Mouse (Mus musculus) thymus, postnatal 25 days (tissue): ENCODE results near the gene Tmem54.

Source experiments
- DNase-seq: peaks from one replicate; pipeline ENCODE4 v3.0.0; 2022

Gene Tmem54

DNA sequence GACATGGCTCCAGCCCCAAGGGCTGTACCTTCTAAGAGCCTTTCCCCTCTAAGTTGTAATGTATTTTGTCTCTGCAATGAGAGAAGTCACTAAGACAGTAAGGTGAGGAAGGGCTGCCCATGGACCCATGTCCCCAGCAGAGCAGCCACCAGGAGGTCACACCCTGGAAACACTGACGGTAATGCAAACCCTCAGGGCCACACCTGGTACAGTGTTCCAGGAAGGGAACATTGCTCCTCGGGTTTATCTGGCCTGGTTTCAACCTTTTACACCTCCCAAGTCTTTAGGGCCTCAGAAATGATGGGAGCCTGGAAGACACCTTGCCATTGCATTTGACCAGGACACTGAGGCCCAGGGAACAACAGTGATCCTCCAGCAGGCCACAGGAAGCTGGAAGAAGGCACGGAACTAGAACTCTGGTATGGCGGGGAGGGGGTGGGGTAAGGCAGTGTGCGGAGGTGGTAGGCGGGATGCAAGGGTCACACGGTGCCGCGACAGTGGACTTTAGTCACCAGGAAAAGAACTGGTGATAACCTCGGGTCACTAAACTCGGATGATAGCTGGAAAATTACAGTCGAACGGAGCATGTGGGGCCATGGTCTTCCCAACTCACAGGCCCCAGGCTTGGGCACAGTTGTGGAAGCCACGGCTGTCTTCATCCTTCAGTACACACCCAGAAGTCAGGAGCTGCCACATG, 3.1 kb upstream of the Tmem54 start:
- DNase-seq: no peak

DNA sequence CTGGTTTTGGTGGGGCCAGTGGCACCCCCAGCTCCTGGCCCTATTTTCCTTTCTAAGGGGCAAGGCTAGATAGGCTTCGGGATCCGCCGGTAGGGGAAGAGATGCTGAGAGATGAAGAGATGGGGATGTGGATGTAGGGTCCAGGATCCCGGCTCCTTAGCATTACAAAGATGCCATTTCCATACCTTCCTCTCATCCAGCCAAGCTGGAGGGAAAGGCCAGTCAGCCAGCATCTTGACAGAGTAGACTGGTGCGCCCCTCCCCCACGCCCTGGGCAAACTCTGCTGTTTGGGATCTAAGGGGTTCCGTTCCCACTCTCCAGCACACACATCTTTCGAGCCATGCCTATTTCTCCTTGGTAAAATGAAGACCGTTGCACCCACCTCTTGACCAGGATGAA, 725 bp downstream of the Tmem54 start:
- no peak for DNase-seq

- DNase-seq: no peak
Measured at GRCm38 (mm10) chr4:129107348-129107899, 2.1 kb downstream of the Tmem54 start.

DNA sequence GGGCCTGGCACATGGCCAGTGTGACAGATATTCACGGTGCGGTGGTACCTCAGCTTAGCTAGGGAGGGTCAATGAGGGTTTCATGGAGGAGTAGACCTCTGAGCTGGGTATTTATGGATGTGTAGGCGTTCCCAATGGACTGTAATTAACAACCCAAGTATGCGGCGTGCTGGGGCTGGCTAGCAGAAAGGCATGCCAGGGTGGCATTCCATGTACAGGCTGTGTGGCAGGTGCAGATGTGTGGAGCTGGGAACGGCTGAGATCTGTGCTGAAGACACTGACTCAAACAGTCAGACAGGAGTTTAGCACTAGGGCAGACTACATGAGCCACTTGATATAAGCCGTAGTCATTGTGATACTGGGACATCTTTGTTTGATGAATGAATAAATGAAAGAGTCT, 3.3 kb downstream of the Tmem54 start:
- no peak for DNase-seq

DNA sequence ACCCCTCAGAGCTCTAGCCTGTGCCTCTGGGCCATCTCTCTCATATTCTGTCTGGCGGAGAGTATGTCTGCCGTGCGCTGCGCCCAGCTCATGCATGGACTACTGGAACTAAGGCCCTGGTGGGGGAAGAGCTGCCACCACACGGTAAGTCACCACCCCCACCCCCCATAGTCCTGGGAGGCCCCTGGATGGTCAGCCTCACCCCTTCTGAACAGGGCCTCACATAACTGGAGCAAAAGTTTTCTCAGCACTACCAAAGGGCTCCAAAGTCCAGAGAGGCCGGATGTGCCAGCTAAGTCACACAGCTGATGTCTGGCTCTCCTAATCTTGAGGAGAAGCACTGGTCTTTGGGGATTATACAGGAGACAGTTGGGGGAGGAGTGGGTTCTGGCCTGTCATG, 5.5 kb downstream of the Tmem54 start:
- no peak for DNase-seq

DNA sequence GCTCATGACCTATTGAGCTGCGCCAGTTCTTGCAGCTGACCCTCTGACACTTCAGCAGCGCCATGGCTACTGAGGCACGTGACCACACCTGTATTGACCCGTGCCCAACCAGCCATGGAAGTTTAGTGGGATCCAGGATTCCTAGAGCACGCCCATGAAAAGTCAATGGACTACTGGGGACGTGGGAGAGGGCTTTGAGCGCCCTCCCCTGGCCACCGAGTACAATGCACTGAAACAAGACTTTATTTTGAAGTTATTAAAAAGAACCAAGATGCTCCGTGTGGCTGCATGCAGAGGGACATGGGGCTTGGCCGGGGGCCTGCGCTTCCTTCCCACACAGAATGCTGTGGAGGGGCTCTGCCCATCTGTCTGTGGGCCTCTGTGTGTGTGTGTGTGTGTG, 6.0 kb downstream of the Tmem54 start:
- no peak for DNase-seq

DNA sequence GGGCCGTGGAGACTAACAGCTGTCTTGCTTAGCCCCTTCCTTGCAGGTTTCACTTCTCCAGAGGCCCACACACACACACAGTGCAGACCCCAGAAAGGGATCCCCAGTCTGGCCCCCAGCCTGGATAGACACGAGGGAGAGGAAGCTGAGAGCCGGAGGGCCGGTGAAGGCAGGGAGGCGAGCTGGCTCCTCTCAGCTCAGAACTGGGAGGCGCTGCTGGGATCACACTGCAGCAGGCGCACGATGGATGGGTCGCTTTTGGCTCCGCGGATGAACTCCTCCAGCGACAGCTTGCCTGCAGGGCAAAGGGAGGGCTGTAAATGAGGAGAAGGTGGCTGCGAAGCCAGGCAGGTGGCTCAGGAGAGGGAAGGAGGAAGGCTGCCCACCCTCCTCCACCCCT, 6.9 kb downstream of the Tmem54 start:
- DNase-seq: no peak

GRCm38 (mm10) chr4:129113083-129113988, 8.0 kb downstream of the Tmem54 start:
- DNase-seq: peak; percentile 66

GRCm38 (mm10) chr4:129116703-129117102, 11.4 kb downstream of the Tmem54 start:
- no peak for DNase-seq

- DNase-seq: no peak
Measured at GRCm38 (mm10) chr4:129117720-129118510, 12.6 kb downstream of the Tmem54 start.

DNA sequence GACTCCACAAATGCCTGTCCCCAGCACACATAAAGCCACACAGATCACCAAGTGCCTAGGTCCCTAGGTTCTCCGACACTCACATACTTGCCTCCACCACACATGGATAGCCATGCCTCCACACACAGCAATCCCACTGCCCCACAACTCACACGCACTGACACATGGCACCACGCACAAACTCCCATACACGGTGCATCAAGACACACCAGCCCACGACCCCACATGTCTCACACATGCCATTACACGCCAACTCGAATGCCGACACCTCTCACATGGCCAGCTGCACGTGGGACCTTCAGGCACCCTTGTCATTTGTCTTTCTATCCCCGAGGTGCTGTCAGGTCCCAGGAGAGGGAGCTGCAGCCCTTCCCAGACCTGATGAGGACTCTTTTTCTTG, 14.4 kb downstream of the Tmem54 start:
- no peak for DNase-seq

GRCm38 (mm10) chr4:129120520-129121445, 15.4 kb downstream of the Tmem54 start:
- DNase-seq: peak; percentile 71

- no peak for DNase-seq
Measured at GRCm38 (mm10) chr4:129121569-129122086, 16.3 kb downstream of the Tmem54 start, which contains the start of gene Hpca. TSS of gene Hpca (minus strand) at chr4:129122036.

DNA sequence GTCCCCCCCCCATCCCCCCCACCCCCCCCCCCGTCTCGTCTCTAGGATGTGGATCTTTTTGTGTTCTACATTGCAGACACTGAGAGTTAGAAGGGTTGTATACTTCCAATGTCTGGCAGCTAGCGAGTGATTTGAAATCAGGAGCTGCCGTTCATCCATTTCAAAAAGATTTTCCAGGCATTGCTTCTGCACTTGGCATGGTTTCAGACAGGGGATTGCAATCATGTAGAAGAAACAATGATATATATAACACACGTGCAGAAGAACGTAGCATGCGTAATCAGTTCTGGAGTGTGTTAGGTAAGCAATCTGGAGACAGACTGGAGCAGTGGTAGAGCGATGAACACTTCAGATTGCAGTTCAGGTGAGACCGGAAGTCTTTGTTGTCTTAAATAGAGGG, 16.8 kb downstream of the Tmem54 start:
- no peak for DNase-seq

DNA sequence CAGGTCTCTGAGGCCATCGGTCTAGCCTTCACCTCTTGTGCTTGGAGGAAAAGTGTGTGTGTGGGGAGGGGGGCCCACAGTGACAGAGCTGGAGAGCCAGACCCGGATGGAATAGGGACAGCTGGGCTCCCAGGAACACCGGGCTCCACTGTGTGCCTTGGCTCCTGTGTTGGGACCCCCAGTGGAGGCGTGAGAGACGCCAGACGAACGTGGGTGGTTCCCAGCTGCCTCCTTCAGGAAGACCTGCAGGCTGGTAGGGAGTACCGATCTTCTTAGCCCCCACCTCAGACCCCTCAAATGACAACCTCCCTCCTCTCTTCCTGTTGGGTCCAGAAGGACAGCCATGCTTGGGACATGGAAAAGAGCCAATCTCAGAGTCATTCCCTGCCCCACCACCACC, 17.4 kb downstream of the Tmem54 start:
- no peak for DNase-seq

DNA sequence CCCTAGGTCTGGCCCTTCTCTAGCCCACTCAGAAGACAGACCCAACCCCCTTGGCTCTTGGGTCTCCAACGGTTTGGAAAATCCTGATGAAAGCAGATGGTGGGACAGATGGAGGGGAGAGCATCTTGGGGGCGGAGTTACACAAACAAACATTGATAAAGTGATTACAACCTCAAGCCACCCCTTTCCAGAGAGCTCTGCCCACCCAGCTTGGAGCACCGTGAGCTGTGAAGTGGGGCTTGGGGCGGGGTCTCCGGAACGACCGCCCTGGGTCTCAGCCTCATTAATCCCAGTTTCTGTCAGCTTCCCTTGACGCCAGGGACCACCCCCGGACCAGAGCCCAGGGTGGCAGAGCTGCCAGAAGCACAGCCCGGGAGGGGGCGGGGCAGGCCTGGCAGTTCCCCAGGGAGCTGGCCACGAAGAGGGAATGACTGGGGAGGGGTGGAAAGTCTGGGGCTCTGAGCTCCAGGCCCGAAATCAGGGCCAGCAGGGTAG, 19.4 kb downstream of the Tmem54 start:
- DNase-seq: no peak

- DNase-seq: no peak
Measured at GRCm38 (mm10) chr4:129125736-129126451, 20.5 kb downstream of the Tmem54 start.

GRCm38 (mm10) chr4:129128582-129129338, 23.4 kb downstream of the Tmem54 start:
- no peak for DNase-seq

DNA sequence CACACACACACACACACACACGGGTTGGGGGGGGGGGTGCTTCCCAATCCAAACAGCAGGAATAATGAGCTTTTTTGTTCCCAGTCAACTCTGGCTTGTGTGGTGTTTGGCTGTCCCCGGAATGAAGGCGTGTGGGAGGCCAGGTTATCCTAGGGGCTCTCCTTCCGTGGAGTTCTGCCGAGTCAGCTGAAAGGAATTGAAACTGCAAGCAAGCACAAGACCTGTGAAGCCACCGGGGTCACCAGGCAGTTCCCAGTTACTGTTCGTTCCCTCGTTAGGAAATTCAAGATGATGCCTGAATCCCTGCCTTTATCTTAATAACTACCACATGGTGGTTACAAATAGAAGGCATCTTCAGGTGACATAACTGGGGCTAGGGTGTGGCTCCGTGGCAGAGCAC, 24.0 kb downstream of the Tmem54 start:
- DNase-seq: no peak

DNA sequence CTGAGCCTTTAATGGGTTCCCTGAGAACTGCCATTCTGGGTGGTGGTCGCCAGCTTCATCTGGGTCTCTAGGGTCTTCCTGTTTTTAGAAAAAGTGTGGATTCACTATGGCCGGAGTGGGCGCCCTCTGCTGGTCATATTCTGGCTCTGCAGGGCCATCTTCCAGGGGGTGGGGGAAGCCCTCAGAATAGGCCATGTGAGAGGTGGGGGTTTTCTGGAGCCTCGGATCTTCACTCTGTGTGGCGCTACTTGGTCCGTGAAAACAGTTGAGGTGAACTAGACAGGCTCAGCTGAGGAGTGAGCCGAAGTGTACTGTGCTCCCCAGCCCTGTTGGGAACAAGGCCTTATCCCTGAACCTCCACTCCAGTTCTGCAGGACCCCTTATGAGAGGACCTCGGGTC, 24.8 kb downstream of the Tmem54 start:
- DNase-seq: peak; percentile 55
